Mouse (Mus musculus) C2C12 (cell line): ENCODE measurements around the gene Clip1. TPM values are rescaled to one million over a fixed set of nuclear protein-coding genes. Genes with fewer than 3 reads are reported as not detected.
"Not testable (repeated sequence)": the region's sequence is repeated elsewhere in the genome, so short reads cannot be mapped to it uniquely, and the experiment has no call there.

ENCODE experiments used
- H3K27me3 ChIP-seq: one replicate; pipeline ENCODE4 v1.6.1; 2011; ENCODE audit not compliant: control insufficient read depth, insufficient read depth, insufficient read length
- H3K36me3 ChIP-seq: one replicate; pipeline ENCODE4 v1.6.1; 2011; ENCODE audit not compliant: control insufficient read depth, insufficient read depth
- H3K4me3 ChIP-seq: one replicate; pipeline ENCODE4 v1.5.1; 2011; ENCODE audit warnings: mild to moderate bottlenecking, control low read depth; ENCODE audit not compliant: poor library complexity, insufficient read depth, severe bottlenecking
- H3K79me2 ChIP-seq: one replicate; pipeline ENCODE4 v1.6.1; 2011; ENCODE audit not compliant: control insufficient read depth, insufficient read depth
- H3K79me3 ChIP-seq: one replicate; pipeline ENCODE4 v1.6.1; 2011; ENCODE audit warnings: low read depth, control low read depth
- H3ac ChIP-seq: one replicate; pipeline ENCODE3; 2011; ENCODE audit warnings: low read depth; ENCODE audit not compliant: control insufficient read depth, insufficient read length
- CEBPB ChIP-seq: IDR thresholded peaks from one replicate; pipeline ENCODE4 v1.6.1; 2011; ENCODE audit warnings: low read depth, mild to moderate bottlenecking, control low read depth, moderate library complexity
- CTCF ChIP-seq: IDR thresholded peaks from one replicate; pipeline ENCODE4 v1.5.1; 2011; ENCODE audit not compliant: control insufficient read depth, insufficient read depth, insufficient read length
- FOSL1 ChIP-seq: IDR thresholded peaks from one replicate; pipeline ENCODE4 v1.8.0; 2011; ENCODE audit warnings: mild to moderate bottlenecking, low read length; ENCODE audit not compliant: poor library complexity, insufficient read depth, severe bottlenecking
- MAX ChIP-seq: IDR thresholded peaks from one replicate; pipeline ENCODE4 v1.6.1; 2011; ENCODE audit warnings: mild to moderate bottlenecking, control low read depth
- MYOD1 ChIP-seq: IDR thresholded peaks from one replicate; pipeline ENCODE4 v1.6.1; 2011; ENCODE audit warnings: low read depth; ENCODE audit not compliant: control insufficient read depth, insufficient read length
- MYOG ChIP-seq: IDR thresholded peaks from one replicate; pipeline ENCODE4 v1.6.1; 2011; ENCODE audit not compliant: control insufficient read depth, insufficient read length; ENCODE audit errors: extremely low read depth
- USF1 ChIP-seq: IDR thresholded peaks from one replicate; pipeline ENCODE4 v1.6.1; 2011; ENCODE audit warnings: low read depth, mild to moderate bottlenecking, control low read depth, moderate library complexity
- long read RNA-seq, 2 experiments: library from polyadenylated mRNA; unstranded; transcript quantifications; one replicate each; pipeline ENCODE4 v2.0.0; 2019 to 2020
- polyA plus RNA-seq: library from polyadenylated mRNA; unstranded; fragments of >200 nt; fragmentation: generic; extraction: Trizol; gene quantifications from one replicate; pipeline ENCODE4 v1.2.1, GENCODE M21; 2012; ENCODE audit warnings: missing spikeins

The Clip1 gene
- 12.7 TPM for polyA plus RNA-seq
- long read RNA-seq, experiment 1, partial matches to known transcripts, result 19 of 27 reads
- long read RNA-seq, experiment 1, other reads (novel, unspliced or antisense), result 8 of 27 reads
- long read RNA-seq, experiment 2, full-length matches to known transcripts, result 39 of 396 reads
- long read RNA-seq, experiment 2, partial matches to known transcripts, result 310 of 396 reads
- long read RNA-seq, experiment 2, other reads (novel, unspliced or antisense), result 47 of 396 reads

GRCm38 (mm10) chr5:123684221-123685144, at the start of gene Clip1:
Gene Clip1 (minus strand): TSS chr5:123684618.
- Histone ChIP-seq H3K36me3 (no peaks in the 10 kb centered on the region), H3K4me3 (peak within 1 kb of the TSS; percentile 75), H3K79me3 (peaks cover 24% of the 10 kb centered on the region), H3K79me2 (peaks cover 32% of the 10 kb centered on the region), H3K27me3 (no peaks in the 10 kb centered on the region), H3ac (peak within 1 kb of the TSS; percentile 69)
- TF ChIP-seq MAX (no peak), USF1 (no peak), MYOD1 (no peak), CEBPB (no peak), FOSL1 (no peak), CTCF (no peak), MYOG (no peak)

- Histone ChIP-seq H3ac (no peak overlapping the region), H3K36me3 (peaks cover 95% of the 10 kb centered on the region), H3K79me2 (peaks cover 39% of the 10 kb centered on the region), H3K4me3 (no peak overlapping the region), H3K27me3 (no peaks in the 10 kb centered on the region), H3K79me3 (peaks cover 3% of the 10 kb centered on the region)
- TF ChIP-seq MYOG (no peak), MAX (no peak)
Measured at GRCm38 (mm10) chr5:123730981-123731380, 46.6 kb upstream of the Clip1 start.

GRCm38 (mm10) chr5:123723816-123724215, 39.4 kb upstream of the Clip1 start:
- H3K4me3 ChIP-seq, H3ac ChIP-seq, H3K27me3 ChIP-seq: not testable (repeated sequence)
- H3K36me3 ChIP-seq, result peaks cover 26% of the 10 kb centered on the region
- peaks cover 18% of the 10 kb centered on the region for H3K79me3 ChIP-seq
- H3K79me2 ChIP-seq, result peaks cover 19% of the 10 kb centered on the region

- Histone ChIP-seq H3ac (peak within 1 kb of the TSS; percentile 99), H3K79me3 (peaks cover 44% of the 10 kb centered on the region), H3K4me3 (peak within 1 kb of the TSS; percentile 74), H3K79me2 (peaks cover 51% of the 10 kb centered on the region), H3K27me3 (no peaks in the 10 kb centered on the region), H3K36me3 (peaks cover 22% of the 10 kb centered on the region)
- TF ChIP-seq MAX, result no peak
- no peak for TF ChIP-seq FOSL1
- TF ChIP-seq MYOD1, result no peak
Measured at GRCm38 (mm10) chr5:123720328-123721311, 36.2 kb upstream of the Clip1 start, which contains the start of gene Zcchc8. Gene Zcchc8 (minus strand): TSS chr5:123721100.

- Histone ChIP-seq H3K79me3 (peaks cover 38% of the 10 kb centered on the region), H3K27me3 (no peaks in the 10 kb centered on the region), H3K36me3 (peaks cover 71% of the 10 kb centered on the region), H3K79me2 (peaks cover 70% of the 10 kb centered on the region), H3ac (no peak overlapping the region), H3K4me3 (no peak overlapping the region)
- TF ChIP-seq MYOG (no peak), CTCF (no peak), CEBPB (no peak), MYOD1 (no peak), MAX (no peak), USF1 (no peak), FOSL1 (no peak)
Measured at GRCm38 (mm10) chr5:123714622-123715021, 30.2 kb upstream of the Clip1 start.
